In the genomic region with DNA sequence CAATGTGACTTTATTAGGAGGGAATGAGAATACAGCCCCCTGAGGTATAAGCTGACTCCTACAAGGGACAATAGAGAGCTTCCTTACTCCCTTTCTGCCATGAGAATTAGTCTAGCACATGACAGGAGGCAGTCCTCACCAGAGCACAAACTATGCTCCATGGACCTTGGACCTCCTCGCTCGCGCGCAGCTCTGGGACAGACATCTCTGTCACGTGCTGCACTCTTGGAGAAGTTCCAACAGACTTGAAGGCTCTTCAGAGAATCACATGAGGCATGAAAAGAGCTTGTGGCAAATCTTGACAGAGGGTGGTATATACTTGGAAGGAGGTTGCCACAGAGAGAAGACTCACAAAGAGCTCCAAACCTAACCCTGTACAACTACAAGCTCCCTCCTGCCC, we compare ENCODE assay signal across 14 mouse cellular contexts. TPM values are rescaled to one million over a fixed set of nuclear protein-coding genes. Genes with fewer than 3 reads are reported as not detected.
DNase-seq lines count a peak whose midpoint lies in the region; ATAC-seq lines count a peak whose summit lies in the region.
"Had no signal": no experiment of that assay in that cellular context is flagged by ENCODE, and none has a peak within 500 bp of the region (broad histone marks: within the 10 kb centered on the region; RNA-seq: fewer than 3 reads in every experiment).

No protein-coding gene starts in this region.

- no peak for ATAC-seq in embryonic facial prominence, embryonic 14.5 days (ENCODE audit: low read depth)
- ATAC-seq in forebrain, embryonic 11.5 days (replicated peaks; ENCODE audit: low FRiP score) = no peak

- no peaks in the 10 kb centered on the region for H3K36me3 ChIP-seq in embryonic facial prominence, embryonic 14.5 days (ENCODE audit: control insufficient read depth, insufficient read depth, low read length)
- H3K36me3 ChIP-seq in embryonic facial prominence, embryonic 10.5 days (replicated peaks) = no peaks in the 10 kb centered on the region
- no peaks in the 10 kb centered on the region for H3K36me3 ChIP-seq in forebrain, embryonic 11.5 days (ENCODE audit: control insufficient read depth, insufficient read depth, low read length)
- H3K36me3 ChIP-seq: heart, embryonic 13.5 days; hindbrain, embryonic 12.5 days; limb, embryonic 12.5 days had no signal

- no peak overlapping the region for H3K4me2 ChIP-seq in embryonic facial prominence, embryonic 14.5 days (ENCODE audit: low read depth, low read length)
- no peak overlapping the region for H3K4me2 ChIP-seq in forebrain, embryonic 11.5 days (ENCODE audit: low read depth, low read length, severe bottlenecking)
- H3K4me2 ChIP-seq: heart, embryonic 13.5 days; hindbrain, embryonic 12.5 days; limb, embryonic 12.5 days had no signal

- no peaks in the 10 kb centered on the region for H3K9me3 ChIP-seq in embryonic facial prominence, embryonic 14.5 days (ENCODE audit: control insufficient read depth, low read length)
- no peaks in the 10 kb centered on the region for H3K9me3 ChIP-seq in embryonic facial prominence, embryonic 10.5 days
- no peaks in the 10 kb centered on the region for H3K9me3 ChIP-seq in forebrain, embryonic 11.5 days (ENCODE audit: control insufficient read depth, low read length)
- H3K9me3 ChIP-seq: heart, embryonic 13.5 days; hindbrain, embryonic 12.5 days; limb, embryonic 12.5 days had no signal

- H3K4me1 ChIP-seq in embryonic facial prominence, embryonic 14.5 days (ENCODE audit: control insufficient read depth, insufficient read depth, low read length) = 0 out of 2 replicates have a peak, but pooled peaks cover 4% of the 10 kb centered on the region
- H3K4me1 ChIP-seq in embryonic facial prominence, embryonic 10.5 days = peaks cover 38% of the 10 kb centered on the region
- H3K4me1 ChIP-seq in forebrain, embryonic 11.5 days (replicated peaks; ENCODE audit: control insufficient read depth, insufficient read depth, low read length) = 0 out of 2 replicates have a peak, but pooled peaks cover 2% of the 10 kb centered on the region

- peaks cover 6% of the 10 kb centered on the region for H3K27me3 ChIP-seq in embryonic facial prominence, embryonic 14.5 days (replicated peaks; ENCODE audit: control insufficient read depth, insufficient read depth, low read length)
- peaks cover 9% of the 10 kb centered on the region; the same call in 1 of the 2 replicates for H3K27me3 ChIP-seq in embryonic facial prominence, embryonic 10.5 days (replicated peaks; ENCODE audit: low read depth, poor library complexity, severe bottlenecking)
- no peaks in the 10 kb centered on the region for H3K27me3 ChIP-seq in forebrain, embryonic 11.5 days (ENCODE audit: control insufficient read depth, insufficient read depth, low read length)
- H3K27me3 ChIP-seq: hindbrain, embryonic 12.5 days had no signal

- no peak overlapping the region for H3K4me3 ChIP-seq in embryonic facial prominence, embryonic 14.5 days (ENCODE audit: low read depth, low read length)
- H3K4me3 ChIP-seq in embryonic facial prominence, embryonic 10.5 days = no peak overlapping the region
- H3K4me3 ChIP-seq in forebrain, embryonic 11.5 days (ENCODE audit: low read depth, low read length) = no peak overlapping the region
- H3K4me3 ChIP-seq: erythroblast, embryonic 14.5 days; heart, embryonic 13.5 days; hindbrain, embryonic 12.5 days; limb, embryonic 12.5 days had no signal

- WGBS in embryonic facial prominence, embryonic 14.5 days = 92% methylated on average over 5 of the region's 5 CpGs
- 96% methylated on average over 5 of the region's 5 CpGs for WGBS in embryonic facial prominence, embryonic 10.5 days
- WGBS in forebrain, embryonic 11.5 days = 94% methylated on average over 5 of the region's 5 CpGs

- H3K9ac ChIP-seq in embryonic facial prominence, embryonic 14.5 days (ENCODE audit: low read depth, low read length) = no peak overlapping the region
- no peak overlapping the region for H3K9ac ChIP-seq in forebrain, embryonic 11.5 days (ENCODE audit: low read length)
- H3K9ac ChIP-seq: heart, embryonic 13.5 days; hindbrain, embryonic 12.5 days; limb, embryonic 12.5 days had no signal

- no peak overlapping the region for H3K27ac ChIP-seq in embryonic facial prominence, embryonic 14.5 days (replicated peaks; ENCODE audit: low read depth, low read length)
- H3K27ac ChIP-seq in embryonic facial prominence, embryonic 10.5 days (replicated peaks) = no peak overlapping the region
- no peak overlapping the region for H3K27ac ChIP-seq in forebrain, embryonic 11.5 days (ENCODE audit: low read depth, low read length)
- H3K27ac ChIP-seq: heart, embryonic 13.5 days; hindbrain, embryonic 12.5 days; limb, embryonic 12.5 days had no signal

- DNase-seq in embryonic facial prominence, embryonic 14.5 days (ENCODE audit: low spot score) = peak; percentile 20
- no peak for DNase-seq in embryonic facial prominence, embryonic 10.5 days (ENCODE audit: low spot score)
- peak; percentile 60 for DNase-seq in adrenal gland, postnatal 14 days
- peak; percentile 85 for DNase-seq in kidney, postnatal 10 days
- peak; percentile 77 for DNase-seq in lung, postnatal 36 days
- DNase-seq in urinary bladder, adult 2 months (ENCODE audit: low spot score) = no peak
- no peak for DNase-seq in left cerebral cortex, adult 9 months (ENCODE audit: low spot score in 2 of 2)
- DNase-seq in forebrain, embryonic 11.5 days (ENCODE audit: low spot score) = no peak
- DNase-seq: cerebellum, adult 11 months; right cerebral cortex, postnatal 4 days had no signal

RNA-seq across cellular contexts. Expression of a gene that starts 46.9 kb away (rescaled TPM):
- 3.1 and 4.0 TPM in 2 replicates for polyA plus RNA-seq in embryonic facial prominence, embryonic 14.5 days (2014; fragmentation: Nextera tagmentation; extraction: Ambion mirVana)
- 2.2 and 2.3 TPM in 2 replicates for polyA plus RNA-seq in embryonic facial prominence, embryonic 10.5 days (2016; fragmentation: Nextera tagmentation; extraction: Ambion mirVana)
- 2.8 and 3.2 TPM in 2 replicates for total RNA-seq in adrenal gland, postnatal 14 days (2021)
- polyA plus RNA-seq in urinary bladder, adult 2 months (2012; rRNA removed) = 1.4 and 1.8 TPM in 2 replicates
- polyA plus RNA-seq in forebrain, embryonic 11.5 days (2014; fragmentation: Nextera tagmentation; extraction: Ambion mirVana) = 0.77 and 1.5 TPM in 2 replicates
- polyA plus RNA-seq: erythroblast, embryonic 14.5 days had no signal

Comparison
In these comparisons a context has a peak if more than half of its experiments do, and no peak if none do; other contexts are left out.
1. DNase-seq: peak in embryonic facial prominence, embryonic 14.5 days (single experiment), adrenal gland, postnatal 14 days (single experiment), kidney, postnatal 10 days (single experiment) and lung, postnatal 36 days (single experiment); none in embryonic facial prominence, embryonic 10.5 days (single experiment), urinary bladder, adult 2 months (single experiment), left cerebral cortex, adult 9 months (0 of 2) and forebrain, embryonic 11.5 days (single experiment).